Mouse (Mus musculus) liver, embryonic 11.5 days (tissue): ENCODE measurements around the gene Egln2. TPM values are rescaled to one million over a fixed set of nuclear protein-coding genes. Genes with fewer than 3 reads are reported as not detected.
A peak's percentile ranks its signal among the peaks of the same experiment; 100 is the strongest.

Experiments used
- ATAC-seq: fragments of 200-750 bp; cut with Nextera tagmentation; replicated peaks from 2 replicates; pipeline ENCODE4 v1.8.0; 2017; ENCODE audit warnings: moderate number of reproducible peaks, mild to moderate bottlenecking, moderate TSS enrichment, moderate library complexity; ENCODE audit not compliant: low FRiP score
- DNase-seq: peaks from one replicate; pipeline ENCODE4 v3.0.0-alpha.2; 2017; ENCODE audit warnings: low spot score
- H3K27ac ChIP-seq: fragments of 300-500 bp; sonication (generic); 2 replicates; pipeline ENCODE4 v1.5.1; 2014; ENCODE audit warnings: mild to moderate bottlenecking, low read depth, low read length, control low read depth
- H3K27me3 ChIP-seq: fragments of 300-500 bp; sonication (generic); replicated peaks from 2 replicates; pipeline ENCODE4 v1.6.1; 2014; ENCODE audit warnings: low read length, mixed read lengths; ENCODE audit not compliant: control insufficient read depth, insufficient read depth
- H3K36me3 ChIP-seq: fragments of 300-500 bp; sonication (generic); 2 replicates; pipeline ENCODE4 v1.6.1; 2014; ENCODE audit warnings: mild to moderate bottlenecking, low read length, moderate library complexity, mixed read lengths; ENCODE audit not compliant: control insufficient read depth, insufficient read depth
- H3K4me1 ChIP-seq: fragments of 300-500 bp; sonication (generic); replicated peaks from 2 replicates; pipeline ENCODE4 v1.6.1; 2014; ENCODE audit warnings: low read length, mixed read lengths; ENCODE audit not compliant: control insufficient read depth, insufficient read depth
- H3K4me2 ChIP-seq: fragments of 300-500 bp; sonication (generic); 2 replicates; pipeline ENCODE4 v1.6.1; 2014; ENCODE audit warnings: mild to moderate bottlenecking, control low read depth, moderate library complexity
- H3K4me3 ChIP-seq: fragments of 300-500 bp; sonication (generic); 2 replicates; pipeline ENCODE4 v1.5.1; 2014; ENCODE audit warnings: low read depth, low read length, control low read depth
- H3K9ac ChIP-seq: fragments of 300-500 bp; sonication (generic); 2 replicates; pipeline ENCODE4 v1.6.1; 2014; ENCODE audit warnings: low read depth, low read length, control low read depth
- H3K9me3 ChIP-seq: fragments of 300-500 bp; sonication (generic); 2 replicates; pipeline ENCODE4 v1.6.1; 2016; ENCODE audit warnings: low read length, inconsistent platforms, mixed read lengths; ENCODE audit not compliant: control insufficient read depth
- WGBS: fragments of 180-500 bp; shearing (Covaris S2); extraction: QIAGEN DNeasy Blood & Tissue Kit; methylation state at CpG from one replicate; pipeline ENCODE4 v1.1.7; 2014; 5-methylcytosine and 5-hydroxymethylcytosine counted together
- polyA plus RNA-seq: library from polyadenylated mRNA; unstranded; fragments of >200 nt; fragmentation: Nextera tagmentation; extraction: Ambion mirVana; gene quantifications from 2 replicates; pipeline ENCODE4 v1.2.1, GENCODE M21; 2014

Gene Egln2
- polyA plus RNA-seq, 1 experiment from 2014 or later = 39.7 TPM

DNA sequence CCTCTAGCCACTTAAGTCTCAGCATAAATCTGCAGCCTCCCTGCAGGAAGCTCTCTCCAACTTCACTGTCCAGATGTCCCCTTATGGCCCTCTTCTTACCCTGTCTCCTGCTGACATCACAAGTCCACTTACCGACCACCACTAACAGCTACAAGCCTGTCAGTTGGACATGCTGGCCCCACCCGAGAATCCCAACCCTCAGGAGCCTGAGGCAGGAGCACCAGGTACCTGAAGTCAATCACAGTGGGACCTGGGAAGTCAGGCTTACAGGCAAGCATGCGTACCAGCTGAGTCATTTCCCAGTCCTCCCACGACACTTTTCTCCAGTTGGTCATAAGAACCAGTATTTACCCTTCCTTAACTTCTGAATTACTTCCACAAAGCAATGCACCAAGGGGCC is 27.1 kb upstream of the Egln2 start:
- DNase-seq (no peak), ATAC-seq (no peak)
- Histone ChIP-seq H3K4me2 (peak overlapping the region; percentile 89; the same call in 1 of the 2 replicates), H3K4me3 (peak overlapping the region; percentile 20; the same call in 1 of the 2 replicates), H3K9me3 (no peaks in the 10 kb centered on the region), H3K9ac (no peak overlapping the region), H3K27me3 (no peaks in the 10 kb centered on the region), H3K36me3 (peaks cover 53% of the 10 kb centered on the region), H3K4me1 (peaks cover 19% of the 10 kb centered on the region), H3K27ac (no peak overlapping the region)
- 77% methylated on average over 4 of the region's 4 CpGs for WGBS

DNA sequence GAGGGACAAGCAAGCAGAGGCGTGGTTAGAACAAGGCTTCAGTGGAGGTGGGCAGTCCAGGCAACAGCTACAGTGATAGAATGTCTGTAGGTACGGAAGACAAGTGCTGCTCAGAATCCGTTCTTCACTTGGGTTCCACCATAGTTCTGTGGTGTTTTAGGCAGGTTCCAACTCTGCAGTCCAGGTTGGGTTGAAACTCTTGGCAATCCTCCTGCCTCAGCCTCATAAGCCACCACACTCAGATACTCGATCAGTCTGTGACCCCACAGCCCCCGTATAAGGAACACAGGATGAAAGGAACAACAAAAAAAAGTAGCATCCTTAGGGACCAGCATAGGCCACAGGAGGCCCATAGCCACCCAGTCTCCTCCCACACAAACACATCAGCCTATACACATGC is 25.8 kb upstream of the Egln2 start:
- Histone ChIP-seq H3K4me2 (no peak overlapping the region), H3K27me3 (no peaks in the 10 kb centered on the region), H3K27ac (no peak overlapping the region), H3K4me3 (no peak overlapping the region), H3K36me3 (peaks cover 66% of the 10 kb centered on the region), H3K9ac (no peak overlapping the region), H3K9me3 (no peaks in the 10 kb centered on the region), H3K4me1 (peaks cover 19% of the 10 kb centered on the region)
- DNase-seq (no peak), ATAC-seq (no peak)
- 95% methylated on average over 5 of the region's 5 CpGs for WGBS

DNA sequence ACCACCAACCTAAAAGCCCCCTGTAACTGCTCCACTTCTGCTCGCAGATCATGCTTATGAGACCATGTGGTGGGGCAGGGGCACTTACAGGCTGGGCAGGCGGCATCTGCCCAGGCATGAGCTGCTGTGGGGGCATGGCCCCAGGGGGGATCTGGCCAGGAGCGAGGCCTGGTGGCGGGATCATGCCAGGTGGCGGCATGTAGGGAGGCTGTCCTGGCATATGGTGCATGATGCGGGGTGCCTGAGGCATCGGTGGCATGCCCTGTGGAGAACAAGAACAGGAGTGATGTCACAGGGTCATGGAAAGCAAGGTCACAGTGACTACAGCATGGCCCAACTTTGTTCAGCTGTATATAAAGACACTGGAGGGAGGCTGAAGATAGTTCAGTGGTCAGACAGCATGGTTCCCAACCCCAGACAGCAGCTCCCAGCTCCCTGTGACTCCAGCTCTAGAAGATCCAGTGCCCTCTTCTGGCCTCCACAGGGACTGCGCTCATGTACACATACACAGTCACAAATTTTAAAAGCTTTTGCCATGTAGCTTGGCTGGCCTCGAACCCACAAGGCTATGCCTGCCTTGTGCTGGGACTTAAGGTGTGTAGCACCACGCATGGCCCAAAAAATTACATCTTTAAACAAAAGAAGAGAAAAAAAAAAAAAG is 22.8 kb upstream of the Egln2 start:
- H3K4me3 ChIP-seq = no peak overlapping the region
- DNase-seq (no peak), ATAC-seq (no peak)
- no peaks in the 10 kb centered on the region for H3K27me3 ChIP-seq
- peaks cover 5% of the 10 kb centered on the region for H3K4me1 ChIP-seq
- H3K36me3 ChIP-seq = peaks cover 91% of the 10 kb centered on the region
- no peak overlapping the region for H3K9ac ChIP-seq
- no peak overlapping the region for H3K4me2 ChIP-seq
- H3K27ac ChIP-seq = no peak overlapping the region
- 98% methylated on average over 10 of the region's 10 CpGs for WGBS
- H3K9me3 ChIP-seq = no peaks in the 10 kb centered on the region

DNA sequence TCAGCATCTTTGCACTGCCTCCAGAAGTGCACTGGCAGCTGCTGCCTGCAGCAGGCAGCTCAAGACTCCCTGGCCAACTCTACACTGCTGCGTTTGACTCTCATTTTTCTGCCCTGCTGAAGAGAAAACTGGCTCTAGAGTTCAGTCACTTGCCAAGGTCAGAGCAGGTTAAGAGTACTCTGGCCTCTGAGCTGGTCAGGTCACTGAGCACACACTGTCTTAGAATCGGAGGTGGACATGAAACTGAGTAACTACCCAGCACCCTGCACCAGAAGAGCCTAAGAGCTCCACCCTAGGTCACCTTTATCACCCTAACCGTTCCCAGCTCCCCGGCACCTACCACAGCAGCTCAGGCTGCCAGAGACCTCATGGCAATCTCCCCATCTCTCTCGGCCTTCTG is 19.4 kb upstream of the Egln2 start:
- no peak overlapping the region for H3K27ac ChIP-seq
- H3K36me3 ChIP-seq = peaks cover 63% of the 10 kb centered on the region
- DNase-seq (no peak), ATAC-seq (no peak)
- H3K4me3 ChIP-seq = no peak overlapping the region
- H3K9ac ChIP-seq = no peak overlapping the region
- WGBS = 91% methylated on average over 5 of the region's 5 CpGs
- H3K9me3 ChIP-seq = no peaks in the 10 kb centered on the region
- no peaks in the 10 kb centered on the region for H3K4me1 ChIP-seq
- no peak overlapping the region for H3K4me2 ChIP-seq
- no peaks in the 10 kb centered on the region for H3K27me3 ChIP-seq

DNA sequence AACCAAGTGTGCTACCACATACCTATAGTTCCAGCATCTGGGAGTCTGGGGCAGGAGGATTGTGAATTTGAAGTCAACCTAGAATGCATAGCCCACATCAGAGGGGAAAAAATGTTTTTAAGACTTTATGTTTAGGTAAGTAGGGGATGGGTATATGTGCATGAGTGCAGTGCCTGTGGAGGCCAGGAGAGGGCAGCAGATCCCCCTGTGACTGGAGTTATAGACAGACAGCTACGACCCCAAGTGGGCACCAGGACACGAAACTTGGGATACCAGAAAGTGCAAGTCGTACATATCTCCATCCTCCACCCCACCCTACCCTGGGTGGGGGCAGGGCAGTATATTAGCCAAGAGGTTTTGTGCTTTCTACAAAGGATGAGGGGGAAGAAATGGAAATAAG is 18.4 kb upstream of the Egln2 start:
- WGBS = 38% methylated on average over 3 of the region's 3 CpGs
- no peak overlapping the region for H3K4me3 ChIP-seq
- no peak overlapping the region for H3K4me2 ChIP-seq
- peaks cover 2% of the 10 kb centered on the region; the same call in 1 of the 2 replicates for H3K4me1 ChIP-seq
- no peaks in the 10 kb centered on the region for H3K9me3 ChIP-seq
- DNase-seq (peak; percentile 68), ATAC-seq (peak; percentile 46; the same call in 1 of the 2 replicates)
- H3K27ac ChIP-seq = no peak overlapping the region
- H3K36me3 ChIP-seq = peaks cover 53% of the 10 kb centered on the region
- H3K27me3 ChIP-seq = no peaks in the 10 kb centered on the region
- H3K9ac ChIP-seq = no peak overlapping the region

DNA sequence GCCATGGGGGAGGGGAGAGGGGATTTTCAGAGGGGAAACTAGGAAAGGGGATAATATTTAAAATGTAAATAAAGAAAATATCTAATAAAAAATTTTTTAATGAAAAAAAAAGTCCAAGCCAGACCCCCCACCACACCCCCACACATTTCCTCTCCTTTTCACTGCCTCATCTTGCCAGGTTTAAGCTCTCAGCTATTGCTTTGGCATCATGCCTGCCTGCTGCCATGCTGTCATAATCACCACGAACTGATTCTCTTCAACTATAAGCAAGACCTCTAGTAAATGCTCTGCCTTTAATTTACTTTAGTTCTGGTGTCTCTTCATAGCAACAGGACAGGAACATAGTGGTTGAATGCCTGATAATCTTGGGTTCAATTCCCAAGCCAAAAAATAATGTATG is 15.9 kb upstream of the Egln2 start:
- ATAC-seq = no peak
- Histone ChIP-seq H3K9me3 (no peaks in the 10 kb centered on the region), H3K4me2 (no peak overlapping the region), H3K9ac (no peak overlapping the region), H3K36me3 (peaks cover 28% of the 10 kb centered on the region), H3K27me3 (no peaks in the 10 kb centered on the region), H3K27ac (no peak overlapping the region), H3K4me3 (no peak overlapping the region), H3K4me1 (peaks cover 8% of the 10 kb centered on the region)
- DNase-seq = no peak
- 93% methylated on average over 1 of the region's 1 CpGs for WGBS

DNA sequence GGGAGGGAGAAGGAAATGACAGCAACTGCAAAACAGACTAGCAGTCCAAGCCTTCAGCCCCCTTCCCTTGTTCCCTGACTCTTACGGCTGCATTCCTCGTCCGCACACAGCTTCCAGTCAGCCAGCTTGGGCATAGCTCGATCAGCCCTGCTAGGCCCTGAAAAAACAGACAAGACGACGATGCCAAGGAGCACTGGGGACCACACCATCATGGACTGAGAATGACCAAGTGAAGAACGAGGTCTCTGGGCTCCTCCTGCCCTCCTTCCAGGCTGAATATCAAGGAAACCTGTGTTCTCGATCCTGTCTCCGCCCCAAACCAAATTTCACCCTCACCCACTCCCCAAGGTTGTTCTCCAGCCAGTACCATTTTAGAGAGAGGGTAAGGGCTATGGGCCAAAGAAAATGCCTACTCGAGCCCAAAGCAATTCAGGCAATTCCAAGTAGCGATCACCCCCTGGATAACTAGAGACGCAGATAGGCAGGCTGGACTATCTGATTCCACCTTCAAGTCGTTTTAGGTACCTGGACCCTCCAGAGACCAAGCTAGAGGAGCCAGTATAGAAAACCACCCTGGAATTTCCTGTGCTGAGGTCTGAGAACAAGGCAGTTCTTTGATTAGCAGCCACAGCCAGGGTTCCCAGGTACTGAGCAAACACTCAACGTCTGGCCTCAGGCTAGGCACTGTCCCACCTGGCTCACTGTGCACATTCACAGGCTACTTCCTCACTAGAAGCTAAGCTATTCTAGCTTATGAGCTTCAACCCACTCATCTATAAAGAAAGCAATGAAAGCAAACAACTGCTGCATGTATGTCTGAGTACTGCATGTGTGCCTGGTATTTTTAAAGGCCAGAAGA is 14.5 kb upstream of the Egln2 start, which contains the start of the genes Gm21983 and Mia:
Gm21983 (minus strand) TSS at position 250 of the 859 bp plus-strand sequence.
Mia (minus strand) TSS at position 321 of the 859 bp plus-strand sequence.
- peaks cover 8% of the 10 kb centered on the region for H3K4me1 ChIP-seq
- no peaks in the 10 kb centered on the region for H3K9me3 ChIP-seq
- peak within 1 kb of the TSS; percentile 67; the same call in 1 of the 2 replicates for H3K27ac ChIP-seq
- H3K9ac ChIP-seq = no peak within 1 kb of the TSS
- H3K27me3 ChIP-seq = no peaks in the 10 kb centered on the region
- 69% methylated on average over 14 of the region's 14 CpGs for WGBS
- DNase-seq (no peak), ATAC-seq (no peak)
- no peak within 1 kb of the TSS for H3K4me3 ChIP-seq
- H3K36me3 ChIP-seq = peaks cover 17% of the 10 kb centered on the region
- H3K4me2 ChIP-seq = no peak within 1 kb of the TSS

DNA sequence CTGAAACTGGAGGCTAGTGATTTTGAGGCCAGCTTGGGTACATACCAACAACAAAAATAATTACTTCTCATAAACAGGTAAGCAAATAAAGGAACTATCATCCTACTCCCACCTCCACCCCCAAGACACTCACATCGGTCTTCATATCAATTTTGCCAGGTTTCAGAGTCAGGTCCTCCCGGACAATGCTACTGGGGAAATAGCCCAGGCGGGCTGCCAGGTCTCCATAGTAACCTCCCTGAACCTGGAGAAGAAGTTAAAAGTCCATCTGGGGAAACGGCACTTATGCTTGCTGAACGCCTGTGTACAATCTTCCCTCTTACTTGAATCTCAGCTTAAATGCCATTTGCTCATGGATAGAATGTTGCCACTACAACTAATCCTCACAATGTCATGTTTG is 13.4 kb upstream of the Egln2 start:
- ATAC-seq (no peak), DNase-seq (no peak)
- no peak overlapping the region for H3K4me2 ChIP-seq
- no peak overlapping the region for H3K9ac ChIP-seq
- H3K4me3 ChIP-seq = no peak overlapping the region
- peaks cover 7% of the 10 kb centered on the region for H3K36me3 ChIP-seq
- peaks cover 8% of the 10 kb centered on the region for H3K4me1 ChIP-seq
- H3K9me3 ChIP-seq = no peaks in the 10 kb centered on the region
- peak overlapping the region; percentile 67; the same call in 1 of the 2 replicates for H3K27ac ChIP-seq
- no peaks in the 10 kb centered on the region for H3K27me3 ChIP-seq
- WGBS = 85% methylated on average over 5 of the region's 5 CpGs
